Mouse (Mus musculus) embryo, embryonic 11 days (tissue): ENCODE data around the gene Zfp638.
"Not testable (repeated sequence)": the region's sequence is repeated elsewhere in the genome, so short reads cannot be mapped to it uniquely, and the experiment has no call there.

Experiments
- DNase-seq: peaks from one replicate; pipeline ENCODE4 v3.0.0-alpha.2; 2015

The Zfp638 gene

GRCm38 (mm10) chr6:83866954-83867597 is at the start of gene Zfp638:
Gene Zfp638 (plus strand): TSS chr6:83867109.
- peak; percentile 93 for DNase-seq

GRCm38 (mm10) chr6:83818996-83819395 is 47.9 kb upstream of the Zfp638 start:
- DNase-seq: no peak

GRCm38 (mm10) chr6:83820727-83821515 is 46.0 kb upstream of the Zfp638 start:
- DNase-seq: no peak

- DNase-seq: no peak
Measured at GRCm38 (mm10) chr6:83821856-83822255, 45.1 kb upstream of the Zfp638 start.

- peak; percentile 33 for DNase-seq
Measured at GRCm38 (mm10) chr6:83830941-83831605, 35.8 kb upstream of the Zfp638 start.

- peak; percentile 98 for DNase-seq
Measured at GRCm38 (mm10) chr6:83831606-83832123, 35.2 kb upstream of the Zfp638 start, which contains the start of gene Paip2b. Gene Paip2b (minus strand): TSS chr6:83831741.

- DNase-seq: not testable (repeated sequence)
Measured at GRCm38 (mm10) chr6:83832393-83832792, 34.5 kb upstream of the Zfp638 start.

GRCm38 (mm10) chr6:83836826-83837225 is 30.1 kb upstream of the Zfp638 start:
- DNase-seq: no peak

- no peak for DNase-seq
Measured at GRCm38 (mm10) chr6:83838046-83838445, 28.9 kb upstream of the Zfp638 start.

GRCm38 (mm10) chr6:83840086-83840485 is 26.8 kb upstream of the Zfp638 start:
- no peak for DNase-seq

- no peak for DNase-seq
Measured at GRCm38 (mm10) chr6:83844913-83845312, 22.0 kb upstream of the Zfp638 start.

GRCm38 (mm10) chr6:83846141-83846540 is 20.8 kb upstream of the Zfp638 start:
- DNase-seq: no peak

- DNase-seq: no peak
Measured at GRCm38 (mm10) chr6:83849446-83849845, 17.5 kb upstream of the Zfp638 start.

GRCm38 (mm10) chr6:83857476-83857875 is 9.4 kb upstream of the Zfp638 start:
- DNase-seq: peak; percentile 10

- DNase-seq: no peak
Measured at GRCm38 (mm10) chr6:83860033-83860432, 6.9 kb upstream of the Zfp638 start.

GRCm38 (mm10) chr6:83863538-83863937 is 3.4 kb upstream of the Zfp638 start:
- no peak for DNase-seq

- no peak for DNase-seq
Measured at GRCm38 (mm10) chr6:83866423-83866822, 486 bp upstream of the Zfp638 start.

- peak; percentile 41 for DNase-seq
Measured at GRCm38 (mm10) chr6:83867598-83868585, 983 bp downstream of the Zfp638 start.

GRCm38 (mm10) chr6:83879815-83880214 is 12.9 kb downstream of the Zfp638 start:
- peak; percentile 88 for DNase-seq

GRCm38 (mm10) chr6:83886789-83887188 is 19.9 kb downstream of the Zfp638 start:
- no peak for DNase-seq

GRCm38 (mm10) chr6:83888802-83889201 is 21.9 kb downstream of the Zfp638 start:
- DNase-seq: no peak
